Mouse (Mus musculus): ENCODE measurements around the gene Tpo.

Tpo gene

DNA sequence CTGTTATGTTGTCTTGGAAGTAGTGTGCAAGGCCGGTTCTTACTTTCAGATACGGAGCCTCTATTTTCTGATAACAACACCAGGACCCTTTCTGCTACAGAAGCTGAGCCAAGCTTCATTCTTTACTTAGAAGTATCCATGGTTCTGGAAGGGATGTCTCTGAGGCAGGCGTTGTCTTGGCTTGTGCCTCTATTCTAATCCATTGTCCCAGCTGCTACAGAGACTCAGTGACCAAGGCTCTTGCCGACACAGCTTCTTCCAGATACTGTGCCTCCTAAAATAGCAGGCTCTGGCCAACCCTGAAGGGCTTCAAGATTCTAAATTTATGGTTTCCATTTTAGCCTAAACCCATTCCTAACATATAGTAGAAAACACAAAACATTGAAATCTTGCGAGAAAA, 123.7 kb downstream of the Tpo start:
- DNase-seq: no peak

- no peak for DNase-seq
Measured at GRCm38 (mm10) chr12:30006586-30006985, 125.8 kb downstream of the Tpo start.

Data from thymus, postnatal 4 days (tissue).